Mouse (Mus musculus): Measurements from ENCODE around the gene Lamb3.

The Lamb3 gene

GRCm38 (mm10) chr1:193203821-193204220, 3.7 kb upstream of the Lamb3 start:
- no peak for DNase-seq

- no peak for DNase-seq
These were observed 2.1 kb upstream of the Lamb3 start for GRCm38 (mm10) chr1:193205431-193205830.

GRCm38 (mm10) chr1:193208178-193208577, 679 bp downstream of the Lamb3 start:
- DNase-seq = peak; percentile 78 to 82

- DNase-seq = no peak
These were observed 3.9 kb downstream of the Lamb3 start for GRCm38 (mm10) chr1:193211371-193211770.

GRCm38 (mm10) chr1:193214053-193214452, 6.6 kb downstream of the Lamb3 start:
- DNase-seq = no peak

- DNase-seq = no peak
These were observed 8.5 kb downstream of the Lamb3 start for GRCm38 (mm10) chr1:193216000-193216399.

GRCm38 (mm10) chr1:193220408-193220807, 12.9 kb downstream of the Lamb3 start:
- DNase-seq = no peak

- DNase-seq = no peak
These were observed 18.0 kb downstream of the Lamb3 start for GRCm38 (mm10) chr1:193225531-193225930.

GRCm38 (mm10) chr1:193226114-193226513, 18.6 kb downstream of the Lamb3 start:
- DNase-seq = no peak

GRCm38 (mm10) chr1:193226724-193227522, 19.4 kb downstream of the Lamb3 start:
- DNase-seq = peak in 1 of 2 experiments; percentile 50

- no peak for DNase-seq
These were observed 20.0 kb downstream of the Lamb3 start for GRCm38 (mm10) chr1:193227537-193227936.

GRCm38 (mm10) chr1:193229570-193229969, 22.1 kb downstream of the Lamb3 start:
- no peak for DNase-seq

- no peak for DNase-seq
These were observed 23.0 kb downstream of the Lamb3 start for GRCm38 (mm10) chr1:193230531-193230930.

GRCm38 (mm10) chr1:193230935-193231334, 23.4 kb downstream of the Lamb3 start:
- DNase-seq = peak in 1 of 2 experiments; percentile 31

- no peak for DNase-seq
These were observed 25.2 kb downstream of the Lamb3 start for GRCm38 (mm10) chr1:193232732-193233131.

- peak in 1 of 2 experiments; percentile 21 for DNase-seq
These were observed 26.7 kb downstream of the Lamb3 start for GRCm38 (mm10) chr1:193234130-193234645.

- DNase-seq = peak in 1 of 2 experiments; percentile 31
These were observed 27.4 kb downstream of the Lamb3 start for GRCm38 (mm10) chr1:193234930-193235329.

GRCm38 (mm10) chr1:193238426-193238825, 30.9 kb downstream of the Lamb3 start:
- no peak for DNase-seq

GRCm38 (mm10) chr1:193241436-193241835, 33.9 kb downstream of the Lamb3 start:
- no peak for DNase-seq

- peak; percentile 45 to 62 for DNase-seq
These were observed 34.7 kb downstream of the Lamb3 start for GRCm38 (mm10) chr1:193242238-193242637.

GRCm38 (mm10) chr1:193242863-193243262, 35.4 kb downstream of the Lamb3 start:
- DNase-seq = no peak

GRCm38 (mm10) chr1:193243571-193244193, 36.2 kb downstream of the Lamb3 start:
- DNase-seq = peak in 1 of 2 experiments; percentile 35

- DNase-seq = no peak
These were observed 36.7 kb downstream of the Lamb3 start for GRCm38 (mm10) chr1:193244235-193244634.

GRCm38 (mm10) chr1:193250026-193250425, 42.5 kb downstream of the Lamb3 start:
- DNase-seq = no peak
